Mouse (Mus musculus) 416B (cell line): ENCODE measurements at regions not wholly inside any gene's neighbourhood (a gene's known extent, or its start where the extent isn't known, plus 50 kb on each side); places are given as distances from the start of the nearest gene placed in this dataset.
"Not testable (repeated sequence)": the region's sequence is repeated elsewhere in the genome, so short reads cannot be mapped to it uniquely, and the experiment has no call there.

Experiments used
- DNase-seq: peaks from one replicate; pipeline ENCODE4 v3.0.0; 2011; ENCODE audit warnings: low read depth

GRCm38 (mm10) chr1:41887556-41887955 is 808.0 kb upstream of the Pou3f3 start:
- no peak for DNase-seq

GRCm38 (mm10) chr1:41888213-41888612 is 807.4 kb upstream of the Pou3f3 start:
- no peak for DNase-seq

- no peak for DNase-seq
Observed at GRCm38 (mm10) chr1:41888966-41889365, 806.6 kb upstream of the Pou3f3 start.

DNA sequence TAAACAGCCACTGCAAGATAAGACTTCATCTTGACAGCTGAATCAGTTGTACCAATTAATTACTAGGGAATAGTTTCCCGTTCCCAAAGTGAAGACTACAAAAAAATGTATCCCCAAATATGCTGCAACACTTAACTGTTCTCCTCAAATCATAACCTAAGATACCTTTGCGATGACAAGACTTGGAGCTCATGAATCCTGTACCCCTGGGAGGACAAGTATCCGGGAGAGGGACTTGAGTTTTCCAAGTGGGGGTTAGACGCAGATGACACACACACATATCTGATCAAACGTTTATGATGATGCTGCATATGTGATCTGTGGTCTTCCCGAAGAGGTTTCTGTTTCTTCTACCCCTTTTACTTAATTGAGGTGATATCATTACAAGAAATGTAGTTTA is 805.6 kb upstream of the Pou3f3 start:
- no peak for DNase-seq

- no peak for DNase-seq
Observed at GRCm38 (mm10) chr1:41890714-41891689, 804.6 kb upstream of the Pou3f3 start.

- DNase-seq = no peak
Observed at GRCm38 (mm10) chr1:41891730-41892129, 803.8 kb upstream of the Pou3f3 start.

DNA sequence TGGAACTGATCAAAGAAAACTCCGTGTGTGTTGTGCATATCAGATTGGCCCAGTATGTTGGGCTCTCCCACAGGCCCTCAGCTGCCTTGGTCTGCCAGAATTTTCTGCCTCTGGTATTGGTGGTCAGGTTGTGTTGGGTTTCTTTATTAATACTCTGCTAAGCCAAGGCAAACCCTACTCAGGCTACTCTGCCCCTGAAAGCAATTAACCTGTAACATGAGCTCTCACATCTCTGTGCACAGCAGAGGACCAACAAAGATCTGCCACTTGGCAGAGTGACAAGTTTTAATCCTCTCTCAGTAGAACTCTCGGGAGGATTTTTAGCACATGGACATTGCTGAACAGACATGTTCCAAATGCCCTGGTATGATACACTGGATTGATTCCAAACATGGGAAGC is 803.2 kb upstream of the Pou3f3 start:
- no peak for DNase-seq

GRCm38 (mm10) chr1:41897768-41898330 is 797.7 kb upstream of the Pou3f3 start:
- DNase-seq = no peak

- DNase-seq = no peak
Observed at GRCm38 (mm10) chr1:41900370-41900769, 795.2 kb upstream of the Pou3f3 start.

DNA sequence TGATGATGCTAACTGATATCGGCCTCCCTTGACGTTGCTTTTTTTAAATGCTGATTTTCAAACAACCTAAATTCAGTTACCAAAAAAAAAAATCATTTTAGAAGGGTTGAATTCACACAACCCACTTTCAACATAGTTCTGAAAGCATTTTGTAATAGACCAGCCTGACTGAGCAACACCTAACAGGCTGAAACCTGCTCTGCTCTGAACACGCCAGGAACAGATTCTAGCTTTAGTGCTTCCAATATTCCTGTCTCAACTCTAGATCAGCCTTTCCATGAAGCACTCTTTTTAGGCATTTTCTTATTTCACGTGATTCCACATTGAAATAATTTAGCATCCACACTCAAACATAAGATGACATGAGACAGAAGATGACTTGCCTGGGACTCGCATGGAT is 789.6 kb upstream of the Pou3f3 start:
- no peak for DNase-seq

DNA sequence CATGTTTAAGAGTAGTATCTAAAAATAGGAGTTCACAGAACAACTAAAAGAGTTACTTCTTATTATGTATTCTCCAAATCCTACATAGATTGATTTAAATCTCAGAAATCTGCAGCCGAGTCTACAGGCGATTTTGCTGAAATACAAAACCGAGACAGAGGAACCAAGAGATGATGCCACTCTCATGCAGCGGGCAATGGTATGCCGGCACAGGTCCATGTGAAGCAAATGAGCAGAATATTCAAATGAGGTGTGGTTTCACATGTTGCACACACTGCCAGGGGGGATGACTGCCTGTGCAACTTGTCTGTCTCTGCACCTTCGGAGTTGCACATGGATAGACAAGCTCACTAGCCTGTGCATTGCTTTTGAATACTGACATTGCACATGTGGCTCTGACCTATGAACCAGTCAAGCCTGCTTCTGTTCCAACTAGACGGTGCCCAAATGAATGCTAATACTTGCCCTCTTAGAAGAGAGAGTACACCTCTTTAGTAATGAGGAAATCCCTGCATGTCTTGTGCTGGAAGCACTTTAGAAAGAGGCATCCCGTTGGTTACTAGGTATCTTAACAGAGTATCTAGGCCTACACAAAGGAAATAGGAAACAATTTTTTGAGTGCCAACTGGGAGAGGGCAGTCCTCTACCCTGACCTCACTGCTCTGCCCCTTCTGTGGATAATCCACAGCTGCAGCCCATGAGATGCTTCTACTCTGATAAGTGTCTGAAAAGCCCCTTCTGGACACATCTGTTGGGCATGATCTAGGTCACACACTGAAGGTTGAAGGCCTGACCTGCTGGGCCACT is 787.4 kb upstream of the Pou3f3 start:
- DNase-seq = no peak

DNA sequence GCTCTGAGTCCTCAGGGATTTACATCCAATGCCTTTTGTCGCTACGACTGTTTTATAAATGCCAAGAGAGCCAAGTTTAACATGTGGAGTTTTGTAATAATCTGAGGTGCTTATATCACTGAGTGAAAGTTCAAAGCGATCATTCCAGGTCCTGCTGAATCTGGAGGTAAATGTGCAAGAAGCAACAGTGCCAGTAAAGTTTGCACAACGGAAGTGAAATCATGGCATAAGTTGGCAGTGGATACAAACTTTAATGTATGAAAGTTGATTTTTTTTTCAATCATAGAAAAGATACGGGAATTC is 786.8 kb upstream of the Pou3f3 start:
- DNase-seq = no peak

DNA sequence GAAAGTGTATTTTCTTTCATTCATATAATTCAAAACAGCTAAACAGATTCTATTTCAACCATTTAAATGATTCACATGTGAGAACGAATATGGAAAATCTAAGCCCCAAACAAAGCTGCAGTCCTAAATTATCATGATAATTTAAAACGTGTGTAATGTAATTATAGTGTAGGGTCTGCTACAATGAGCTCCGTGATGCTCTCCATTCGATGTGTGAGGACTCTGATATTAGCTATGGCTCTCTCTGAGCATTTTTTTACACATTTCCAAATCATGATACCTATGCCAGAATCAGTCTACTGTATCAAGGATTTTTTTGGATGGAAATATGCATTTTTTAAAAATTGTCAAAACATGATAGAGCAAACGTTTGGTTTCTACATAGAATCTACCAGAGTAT is 785.8 kb upstream of the Pou3f3 start:
- DNase-seq = no peak

DNA sequence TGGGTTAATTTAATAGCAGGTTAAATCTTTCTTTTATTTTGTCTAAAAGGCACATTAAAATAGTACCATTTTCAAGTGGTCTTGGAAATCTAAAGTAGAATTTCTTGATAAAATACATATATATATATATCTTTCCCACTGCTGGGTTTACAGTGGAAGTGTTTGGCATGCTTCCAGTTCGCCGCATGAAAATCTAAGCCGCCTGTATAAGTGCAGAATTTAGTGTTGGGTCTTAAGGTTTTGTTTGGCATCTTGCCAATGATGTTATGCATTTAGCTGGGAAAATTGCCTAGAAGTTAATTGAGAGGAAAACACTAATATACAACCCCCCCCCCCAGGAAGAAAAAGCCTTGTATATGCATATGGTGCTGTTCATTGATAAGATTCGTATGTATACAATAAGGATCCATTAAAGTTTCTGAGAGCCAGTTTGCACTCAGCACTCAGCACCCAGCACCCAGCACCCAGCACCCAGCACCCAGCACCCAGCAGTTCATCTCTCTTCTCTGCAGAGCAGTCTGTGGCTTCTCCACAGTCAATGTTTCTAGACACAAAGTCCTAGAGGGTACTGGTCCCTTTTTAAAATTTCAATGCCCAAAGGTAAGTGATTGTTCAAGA is 778.7 kb upstream of the Pou3f3 start:
- no peak for DNase-seq

DNA sequence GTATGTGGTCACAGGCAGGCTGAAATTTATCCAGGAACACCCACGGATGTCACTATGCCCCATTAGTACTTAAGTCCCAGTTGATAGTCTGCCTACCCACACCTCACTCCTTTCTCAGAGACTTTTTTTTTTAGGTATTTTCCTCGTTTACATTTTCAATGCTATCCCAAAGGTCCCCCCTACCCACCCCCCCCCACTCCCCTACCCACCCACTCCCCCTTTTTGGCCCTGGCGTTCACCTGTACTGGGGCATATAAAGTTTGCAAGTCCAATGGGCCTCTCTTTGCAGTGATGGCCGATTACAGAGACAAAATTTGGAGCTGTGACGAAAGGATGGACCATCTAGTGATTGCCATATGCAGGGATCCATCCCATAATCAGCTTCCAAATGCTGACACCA is 777.8 kb upstream of the Pou3f3 start:
- DNase-seq = not testable (repeated sequence)

GRCm38 (mm10) chr1:41918394-41919262 is 776.9 kb upstream of the Pou3f3 start:
- no peak for DNase-seq

DNA sequence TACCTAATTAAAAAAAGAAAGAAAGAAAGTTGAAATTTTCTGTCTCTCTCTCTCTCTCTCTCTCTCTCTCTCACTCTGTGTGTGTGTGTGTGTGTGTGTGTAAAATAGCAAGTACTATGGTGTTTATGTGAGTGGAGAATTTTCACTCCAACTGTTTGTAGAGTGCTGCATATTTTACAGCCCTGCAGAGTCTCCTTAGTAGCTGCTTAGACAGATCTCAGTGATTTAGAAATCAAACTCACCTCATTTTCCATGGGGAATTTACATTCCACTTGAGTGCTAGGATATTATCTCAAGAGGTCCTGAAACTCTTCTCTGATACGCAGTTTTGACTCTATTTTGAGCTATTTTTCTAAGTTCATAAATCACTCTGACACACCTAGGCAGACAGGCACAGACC is 761.8 kb upstream of the Pou3f3 start:
- DNase-seq = no peak

DNA sequence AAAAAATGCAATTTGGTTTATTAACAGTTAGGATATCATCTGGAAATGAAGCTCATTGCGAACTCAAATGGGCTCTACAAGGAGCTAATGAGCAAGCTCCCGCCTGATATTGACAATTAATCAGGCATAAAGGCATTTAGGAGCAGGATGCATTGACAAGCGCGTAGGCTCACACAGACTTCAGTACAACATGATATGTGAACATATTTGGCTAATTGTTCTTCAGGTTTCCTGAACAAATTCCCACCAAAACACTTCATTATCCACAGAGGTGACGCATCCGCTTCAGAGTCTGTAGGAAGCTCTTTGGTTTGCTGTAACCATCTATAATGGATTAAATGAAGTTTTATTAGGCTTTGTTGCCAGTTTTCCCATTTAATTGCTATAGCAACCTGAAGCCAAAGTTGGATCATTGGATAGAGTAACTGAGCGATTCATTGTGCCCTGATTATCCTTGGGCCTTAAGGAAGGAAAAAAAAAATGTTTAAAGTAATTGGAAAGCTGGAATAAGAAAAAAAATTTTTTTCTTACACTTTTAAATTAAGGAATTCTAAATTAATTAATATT is 759.6 kb upstream of the Pou3f3 start:
- no peak for DNase-seq

GRCm38 (mm10) chr1:41960982-41961381 is 734.6 kb upstream of the Pou3f3 start:
- no peak for DNase-seq

DNA sequence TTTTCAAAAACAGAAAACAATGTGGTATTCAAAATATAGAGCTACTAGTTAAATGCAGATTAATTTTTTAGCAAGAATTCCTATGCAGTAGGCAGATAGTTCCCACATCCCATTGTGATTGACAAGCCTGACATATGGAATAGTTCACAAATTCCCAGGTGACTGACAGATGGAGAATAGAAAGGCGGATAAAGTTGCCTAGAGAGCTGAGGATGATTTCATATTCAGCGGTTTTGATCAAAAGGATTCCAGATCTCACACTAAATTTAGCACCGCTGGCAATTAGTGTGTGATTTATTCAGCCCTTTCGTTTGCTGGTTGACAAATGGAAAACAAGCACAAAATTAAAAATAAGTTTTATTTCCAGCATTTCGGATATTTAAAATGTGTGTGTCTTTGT is 714.0 kb upstream of the Pou3f3 start:
- DNase-seq = no peak

DNA sequence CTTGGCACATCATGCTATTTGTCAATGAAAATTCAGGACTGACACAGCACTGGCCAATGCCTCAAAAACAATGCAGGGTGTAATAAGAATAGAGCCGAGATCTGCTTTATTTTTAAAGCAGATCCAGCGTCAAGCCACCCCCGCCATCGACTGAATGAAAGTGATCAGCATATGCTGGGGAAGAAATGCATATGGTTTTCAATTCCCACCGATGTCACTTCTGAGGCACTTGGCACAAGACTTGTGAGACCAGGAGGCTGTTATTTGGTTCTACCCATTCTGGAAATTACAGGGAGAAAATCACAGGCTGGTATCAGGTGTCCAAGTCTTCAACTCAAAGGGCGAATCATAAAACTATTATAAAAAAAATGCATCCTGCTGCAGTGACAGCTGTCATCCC is 689.3 kb upstream of the Pou3f3 start:
- DNase-seq = no peak
